Mouse (Mus musculus): ENCODE data around the gene Zc3h12a.

GRCm38 (mm10) chr4:125136303-125136888 is 8.8 kb upstream of the Zc3h12a start:
- TF ChIP-seq CTCF (IDR thresholded peaks at IDR 0.05; ENCODE audit: borderline replicate concordance, control insufficient read depth, extremely low read depth, insufficient read depth, low read length, poor library complexity), result no peak
- no peak for TF ChIP-seq POLR2A (IDR thresholded peaks at IDR 0.05; ENCODE audit: control insufficient read depth, extremely low read depth, insufficient read depth, low read length, poor library complexity)
